Mouse (Mus musculus) MEL (cell line): Measurements from ENCODE around the gene Cse1l.

Experiments
- CHD2 ChIP-seq: IDR thresholded peaks from 2 replicates; pipeline ENCODE4 v1.6.1; 2011; ENCODE audit warnings: low read length, improper control_type of control experiment
- CTCF ChIP-seq, 3 experiments: IDR thresholded peaks in 2 of 3; conservative IDR thresholded peaks in 1 of 3; 2 replicates each; pipeline ENCODE4 v1.5.1; 2011 to 2012; ENCODE audit warnings: low read length in 3 of 3, low read depth in 2 of 3, mild to moderate bottlenecking in 2 of 3, improper control_type of control experiment in 1 of 3, inconsistent platforms in 1 of 3, mixed read lengths in 1 of 3, moderate library complexity in 1 of 3; ENCODE audit not compliant: control insufficient read depth in 1 of 3, insufficient read depth in 1 of 3, poor library complexity in 1 of 3, severe bottlenecking in 1 of 3
- EP300 ChIP-seq, 2 experiments: IDR thresholded peaks; 2 replicates each; pipeline ENCODE4 v1.6.1; 2011; ENCODE audit warnings: improper control_type of control experiment in 2 of 2, low read length in 2 of 2, low read depth in 1 of 2, mild to moderate bottlenecking in 1 of 2
- GABPA ChIP-seq: IDR thresholded peaks from 2 replicates; pipeline ENCODE4 v1.6.1; 2012; ENCODE audit warnings: low read depth, mild to moderate bottlenecking, inconsistent platforms, low read length, improper control_type of control experiment, moderate library complexity
- HCFC1 ChIP-seq: IDR thresholded peaks from 2 replicates; pipeline ENCODE4 v1.6.1; 2012; ENCODE audit warnings: low read depth, mild to moderate bottlenecking, inconsistent platforms, low read length, improper control_type of control experiment, moderate library complexity
- MXI1 ChIP-seq: IDR thresholded peaks from 2 replicates; pipeline ENCODE4 v1.6.1; 2011; ENCODE audit warnings: mild to moderate bottlenecking, low read depth, low read length, improper control_type of control experiment
- POLR2A ChIP-seq, 2 experiments: IDR thresholded peaks; 2 replicates each; pipeline ENCODE4 v1.6.1; 2011 to 2012; ENCODE audit warnings: low read length in 2 of 2, mild to moderate bottlenecking in 2 of 2, control low read depth in 1 of 2, improper control_type of control experiment in 1 of 2, low read depth in 1 of 2, moderate library complexity in 1 of 2; ENCODE audit not compliant: control insufficient read depth in 1 of 2, insufficient read depth in 1 of 2, poor library complexity in 1 of 2
- RAD21 ChIP-seq: IDR thresholded peaks from 2 replicates; pipeline ENCODE4 v1.6.1; 2011; ENCODE audit warnings: mild to moderate bottlenecking, low read depth, low read length, improper control_type of control experiment
- TAL1 ChIP-seq: IDR thresholded peaks from 2 replicates; pipeline ENCODE4 v1.6.1; 2012; ENCODE audit warnings: mild to moderate bottlenecking, inconsistent platforms, low read length, moderate library complexity, mixed read lengths
- USF1 ChIP-seq: IDR thresholded peaks from 2 replicates; pipeline ENCODE4 v1.6.1; 2014; ENCODE audit warnings: low read depth, mild to moderate bottlenecking, inconsistent platforms, low read length, improper control_type of control experiment, moderate library complexity

DNA sequence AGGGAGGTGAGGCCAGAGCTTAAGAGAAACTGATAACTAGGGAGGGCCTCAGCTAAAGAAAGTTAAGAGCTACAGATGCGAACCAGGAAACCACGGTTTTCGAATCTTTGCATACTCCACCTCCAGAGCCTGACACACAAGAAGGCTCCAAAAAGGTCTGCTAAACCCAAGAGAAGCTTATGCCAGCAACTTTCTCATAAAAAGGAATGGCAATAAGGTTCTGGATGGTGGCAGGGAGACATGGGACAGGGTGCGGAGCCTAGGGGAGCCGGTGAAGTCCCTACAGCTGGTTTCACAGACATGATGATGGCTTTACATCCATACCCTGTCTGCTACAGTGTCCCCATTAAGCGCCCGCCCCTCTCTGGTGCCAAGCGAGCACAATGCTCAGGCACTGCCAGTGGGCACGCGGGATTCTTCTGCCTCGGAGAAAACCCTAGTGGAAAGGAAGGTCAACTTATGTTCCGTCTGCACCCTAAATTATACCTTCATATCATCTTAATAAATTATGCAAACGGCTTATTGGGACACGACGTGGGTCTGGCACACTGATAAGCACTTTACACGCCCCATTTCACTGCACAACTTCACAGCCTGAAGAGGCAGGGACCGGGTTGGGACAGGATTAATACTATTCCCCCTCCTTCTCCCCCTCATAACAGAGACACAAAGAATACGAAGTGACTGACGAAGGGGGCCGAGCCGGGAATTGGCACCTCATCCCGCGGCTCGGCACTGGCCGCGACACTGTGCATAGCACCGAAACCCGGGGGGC is 89.4 kb downstream of the Cse1l start:
- no peak for TF ChIP-seq CHD2
- no peak for TF ChIP-seq GABPA
- peak; percentile 48; the same call in 1 of the 2 replicates for TF ChIP-seq HCFC1
- TF ChIP-seq CTCF (IDR thresholded peaks at IDR 0.05 in 2 of 3, conservative IDR thresholded peaks at IDR 0.05 in 1 of 3; ENCODE audit: control insufficient read depth in 1 of 3, insufficient read depth in 1 of 3, low read depth in 2 of 3, low read length in 3 of 3, poor library complexity in 1 of 3, severe bottlenecking in 1 of 3): no peak; a peak in 1 of 6 replicates
- no peak for TF ChIP-seq POLR2A (IDR thresholded peaks at IDR 0.05; ENCODE audit: control insufficient read depth in 1 of 2, insufficient read depth in 1 of 2, low read depth in 1 of 2, low read length in 2 of 2, poor library complexity in 1 of 2)
- TF ChIP-seq TAL1: peak; percentile 26; the same call in 1 of the 2 replicates
- peak; percentile 84 for TF ChIP-seq MXI1
- TF ChIP-seq USF1: no peak
- peak; percentile 41 to 45; a peak in 3 of 4 replicates for TF ChIP-seq EP300 (IDR thresholded peaks at IDR 0.05; ENCODE audit: low read depth in 1 of 2, low read length in 2 of 2)
- no peak for TF ChIP-seq RAD21
